Mouse (Mus musculus) heart, embryonic 11.5 days (tissue): ENCODE measurements at regions not wholly inside any gene's neighbourhood (a gene's known extent, or its start where the extent isn't known, plus 50 kb on each side); places are given as distances from the start of the nearest gene placed in this dataset.

ENCODE experiments used
- ATAC-seq: fragments of 200-750 bp; cut with Nextera tagmentation; replicated peaks from 2 replicates; pipeline ENCODE4 v1.8.0; 2017; ENCODE audit warnings: moderate library complexity; ENCODE audit not compliant: insufficient number of reproducible peaks, low FRiP score, low TSS enrichment
- H3K27ac ChIP-seq: fragments of 300-500 bp; sonication (generic); 2 replicates; pipeline ENCODE4 v1.5.1; 2014; ENCODE audit warnings: mild to moderate bottlenecking, low read depth, low read length
- H3K27me3 ChIP-seq: fragments of 300-500 bp; sonication (generic); 2 replicates; pipeline ENCODE4 v1.6.1; 2014; ENCODE audit warnings: mild to moderate bottlenecking, low read length, mixed read lengths; ENCODE audit not compliant: control insufficient read depth, insufficient read depth
- H3K36me3 ChIP-seq: fragments of 300-500 bp; sonication (generic); 2 replicates; pipeline ENCODE4 v1.6.1; 2014; ENCODE audit warnings: mild to moderate bottlenecking, low read length, moderate library complexity, mixed read lengths; ENCODE audit not compliant: control insufficient read depth, insufficient read depth
- H3K4me1 ChIP-seq: fragments of 300-500 bp; sonication (generic); 2 replicates; pipeline ENCODE4 v1.6.1; 2014; ENCODE audit warnings: low read length; ENCODE audit not compliant: control insufficient read depth, insufficient read depth
- H3K4me2 ChIP-seq: fragments of 300-500 bp; sonication (generic); 2 replicates; pipeline ENCODE4 v1.6.1; 2014; ENCODE audit warnings: mild to moderate bottlenecking, moderate library complexity
- H3K4me3 ChIP-seq: fragments of 300-500 bp; sonication (generic); 2 replicates; pipeline ENCODE4 v1.5.1; 2014; ENCODE audit warnings: low read depth, low read length
- H3K9ac ChIP-seq: fragments of 300-500 bp; sonication (generic); 2 replicates; pipeline ENCODE4 v1.6.1; 2014; ENCODE audit warnings: mild to moderate bottlenecking, low read depth, low read length, moderate library complexity
- H3K9me3 ChIP-seq: fragments of 300-500 bp; sonication (generic); replicated peaks from 2 replicates; pipeline ENCODE4 v1.6.1; 2016; ENCODE audit warnings: low read length; ENCODE audit not compliant: control insufficient read depth
- WGBS: fragments of 180-500 bp; shearing (Covaris S2); extraction: QIAGEN DNeasy Blood & Tissue Kit; methylation state at CpG from one replicate; pipeline ENCODE4 v1.1.7; 2014; ENCODE audit not compliant: insufficient replicate concordance; 5-methylcytosine and 5-hydroxymethylcytosine counted together

GRCm38 (mm10) chr3:131756126-131756525, 191.6 kb downstream of the Papss1 start:
- no peaks in the 10 kb centered on the region for H3K27me3 ChIP-seq
- WGBS: 72% methylated on average over 5 of the region's 5 CpGs
- no peak for ATAC-seq

GRCm38 (mm10) chr3:131769976-131770375, 205.4 kb downstream of the Papss1 start:
- no peaks in the 10 kb centered on the region for H3K9me3 ChIP-seq
- no peak overlapping the region for H3K27ac ChIP-seq
- no peaks in the 10 kb centered on the region for H3K4me1 ChIP-seq
- no peak for ATAC-seq
- no peak overlapping the region for H3K4me2 ChIP-seq
- H3K9ac ChIP-seq: no peak overlapping the region
- H3K4me3 ChIP-seq: no peak overlapping the region
- no peaks in the 10 kb centered on the region for H3K27me3 ChIP-seq
- WGBS: 66% methylated on average over 1 of the region's 1 CpGs
- no peaks in the 10 kb centered on the region for H3K36me3 ChIP-seq

More at GRCm38 (mm10) chr3:131756126-131756525, 191.6 kb downstream of the Papss1 start:
- Histone ChIP-seq H3K27ac (no peak overlapping the region), H3K36me3 (no peaks in the 10 kb centered on the region), H3K4me1 (no peaks in the 10 kb centered on the region), H3K4me2 (no peak overlapping the region), H3K4me3 (no peak overlapping the region), H3K9ac (no peak overlapping the region), H3K9me3 (no peaks in the 10 kb centered on the region; the same call in 1 of the 2 replicates)

GRCm38 (mm10) chr3:131770486-131770885, 205.9 kb downstream of the Papss1 start:
- Histone ChIP-seq H3K36me3 (no peaks in the 10 kb centered on the region), H3K9me3 (no peaks in the 10 kb centered on the region), H3K27me3 (no peaks in the 10 kb centered on the region), H3K4me3 (no peak overlapping the region), H3K4me1 (no peaks in the 10 kb centered on the region), H3K27ac (no peak overlapping the region), H3K4me2 (no peak overlapping the region), H3K9ac (no peak overlapping the region)
- 81% methylated on average over 1 of the region's 1 CpGs for whole genome bisulfite sequencing
- no peak for ATAC-seq

- no peak overlapping the region for H3K4me2 ChIP-seq
- no peaks in the 10 kb centered on the region for H3K9me3 ChIP-seq
- H3K9ac ChIP-seq: no peak overlapping the region
- no peak for ATAC-seq
- no peaks in the 10 kb centered on the region for H3K27me3 ChIP-seq
- WGBS: 75% methylated on average over 4 of the region's 4 CpGs
- no peak overlapping the region for H3K4me3 ChIP-seq
- no peaks in the 10 kb centered on the region for H3K4me1 ChIP-seq
- no peak overlapping the region for H3K27ac ChIP-seq
- H3K36me3 ChIP-seq: no peaks in the 10 kb centered on the region
These were observed 207.4 kb downstream of the Papss1 start for GRCm38 (mm10) chr3:131771863-131772546.

- ATAC-seq: no peak
- WGBS: 42% methylated on average over 5 of the region's 5 CpGs
- Histone ChIP-seq H3K4me2 (no peak overlapping the region), H3K27me3 (no peaks in the 10 kb centered on the region), H3K9ac (no peak overlapping the region), H3K4me1 (no peaks in the 10 kb centered on the region), H3K4me3 (no peak overlapping the region), H3K36me3 (no peaks in the 10 kb centered on the region), H3K9me3 (no peaks in the 10 kb centered on the region), H3K27ac (no peak overlapping the region)
These were observed 208.0 kb downstream of the Papss1 start for GRCm38 (mm10) chr3:131772593-131772992.

GRCm38 (mm10) chr3:131775431-131775830, 210.9 kb downstream of the Papss1 start:
- ATAC-seq: no peak
- no peak overlapping the region for H3K27ac ChIP-seq
- H3K9ac ChIP-seq: no peak overlapping the region
- no peak overlapping the region for H3K4me2 ChIP-seq
- H3K36me3 ChIP-seq: no peaks in the 10 kb centered on the region
- no peak overlapping the region for H3K4me3 ChIP-seq
- WGBS: 69% methylated on average over 4 of the region's 4 CpGs
- H3K4me1 ChIP-seq: no peaks in the 10 kb centered on the region
- H3K9me3 ChIP-seq: no peaks in the 10 kb centered on the region
- no peaks in the 10 kb centered on the region for H3K27me3 ChIP-seq

- WGBS: 73% methylated on average over 2 of the region's 2 CpGs
- H3K27ac ChIP-seq: no peak overlapping the region
These were observed 212.1 kb downstream of the Papss1 start for GRCm38 (mm10) chr3:131776650-131777049.

GRCm38 (mm10) chr3:131779803-131780202, 215.2 kb downstream of the Papss1 start:
- H3K27ac ChIP-seq: no peak overlapping the region
- H3K27me3 ChIP-seq: no peaks in the 10 kb centered on the region
- no peaks in the 10 kb centered on the region for H3K36me3 ChIP-seq
- H3K4me3 ChIP-seq: no peak overlapping the region
- no peak overlapping the region for H3K9ac ChIP-seq
- WGBS: 73% methylated on average over 7 of the region's 7 CpGs
- no peaks in the 10 kb centered on the region for H3K4me1 ChIP-seq
- no peak overlapping the region for H3K4me2 ChIP-seq
- no peak for ATAC-seq
- no peaks in the 10 kb centered on the region for H3K9me3 ChIP-seq

More at GRCm38 (mm10) chr3:131776650-131777049, 212.1 kb downstream of the Papss1 start:
- no peaks in the 10 kb centered on the region for H3K27me3 ChIP-seq
- H3K36me3 ChIP-seq: no peaks in the 10 kb centered on the region
- H3K9me3 ChIP-seq: no peaks in the 10 kb centered on the region
- ATAC-seq: no peak
- no peaks in the 10 kb centered on the region for H3K4me1 ChIP-seq
- no peak overlapping the region for H3K9ac ChIP-seq
- H3K4me3 ChIP-seq: no peak overlapping the region
- no peak overlapping the region for H3K4me2 ChIP-seq

GRCm38 (mm10) chr3:131785524-131785923, 221.0 kb downstream of the Papss1 start:
- Histone ChIP-seq H3K4me1 (no peaks in the 10 kb centered on the region), H3K4me2 (no peak overlapping the region), H3K27me3 (no peaks in the 10 kb centered on the region), H3K9ac (no peak overlapping the region), H3K36me3 (no peaks in the 10 kb centered on the region), H3K9me3 (no peaks in the 10 kb centered on the region), H3K27ac (no peak overlapping the region), H3K4me3 (no peak overlapping the region)
- 77% methylated on average over 3 of the region's 3 CpGs for WGBS
- no peak for ATAC-seq
